Mouse (Mus musculus): ENCODE results near the gene Vwa8.

Gene Vwa8

DNA sequence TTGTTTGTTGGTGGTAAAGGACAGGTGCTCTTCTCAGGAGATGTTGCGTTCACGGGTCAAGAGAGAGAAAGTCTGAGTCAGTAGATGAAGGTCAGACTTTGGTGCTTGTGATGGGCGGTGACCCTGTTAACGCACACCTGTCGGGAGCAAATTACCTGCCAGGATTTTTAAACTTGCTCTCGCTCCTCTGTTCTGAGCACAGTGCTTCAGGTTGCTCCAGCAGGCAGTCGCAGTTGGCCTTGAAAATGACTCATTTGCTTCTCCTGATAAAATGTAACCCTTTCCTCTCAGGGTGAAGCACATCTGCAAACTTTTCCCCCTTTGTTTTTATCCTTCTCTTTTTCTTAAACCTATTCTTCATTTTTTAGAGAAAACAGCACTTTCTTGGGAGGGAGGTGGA, 234.7 kb downstream of the Vwa8 start:
- DNase-seq (ENCODE audit: low read depth, low spot score): no peak

DNA sequence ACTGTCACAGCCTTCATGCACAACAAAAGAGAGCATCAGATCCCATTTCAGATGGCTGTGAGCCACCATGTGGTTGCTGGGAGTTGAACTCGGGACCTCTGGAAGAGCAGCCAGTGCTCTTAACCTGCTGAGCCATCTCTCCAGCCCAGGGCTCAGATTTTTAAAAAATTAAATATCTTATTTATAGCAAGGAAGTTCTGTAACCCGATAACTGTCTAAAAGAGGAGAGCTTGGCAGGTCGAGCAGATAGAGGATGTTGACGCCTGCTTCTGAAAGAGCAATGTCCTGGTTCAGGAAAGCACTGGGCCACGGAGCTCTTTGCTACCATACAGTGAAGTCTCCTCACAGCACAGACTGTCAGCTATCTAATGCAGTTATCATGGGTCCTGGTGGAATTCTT, 237.2 kb downstream of the Vwa8 start:
- DNase-seq (ENCODE audit: low read depth, low spot score): no peak

DNA sequence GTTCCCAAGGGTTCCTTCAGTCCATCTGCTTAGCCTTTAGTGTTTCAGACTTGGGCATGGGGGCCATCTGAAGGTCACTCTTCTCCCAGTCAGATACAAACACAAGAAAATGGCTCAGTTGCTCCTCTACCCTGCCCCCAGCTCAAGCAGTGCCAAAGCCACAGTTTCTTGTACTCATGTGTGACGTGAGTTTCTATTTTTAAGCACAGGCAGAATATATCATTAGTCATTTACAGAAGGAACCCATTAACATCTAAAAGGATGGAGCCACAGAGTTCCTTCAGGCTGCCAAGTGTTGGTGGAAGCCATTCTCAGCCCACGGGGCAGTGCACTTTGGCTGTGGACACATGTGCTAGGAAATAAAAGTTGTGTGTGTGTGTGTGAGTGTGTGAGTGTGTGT, 240.6 kb downstream of the Vwa8 start:
- DNase-seq (ENCODE audit: low read depth, low spot score): no peak

DNA sequence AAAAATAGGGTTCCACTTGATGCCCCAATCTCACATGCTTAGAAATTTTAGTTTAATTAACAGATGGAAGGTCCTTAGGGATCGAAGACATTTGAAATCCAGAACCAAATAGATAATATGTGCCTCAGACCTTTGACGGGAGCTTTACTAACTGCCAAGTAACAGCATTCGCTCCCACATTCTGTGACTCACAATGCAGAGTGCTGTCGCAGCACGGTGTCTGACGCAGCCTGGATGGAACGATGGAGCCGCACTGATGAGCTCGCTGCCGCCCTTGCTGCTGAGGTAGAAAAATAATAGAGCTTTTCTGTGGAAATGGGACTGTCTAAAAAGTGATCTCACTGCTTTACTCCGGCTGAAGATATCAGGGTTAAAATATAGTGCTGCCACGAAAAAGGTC, 248.3 kb downstream of the Vwa8 start:
- no peak for DNase-seq (ENCODE audit: low read depth, low spot score)

DNA sequence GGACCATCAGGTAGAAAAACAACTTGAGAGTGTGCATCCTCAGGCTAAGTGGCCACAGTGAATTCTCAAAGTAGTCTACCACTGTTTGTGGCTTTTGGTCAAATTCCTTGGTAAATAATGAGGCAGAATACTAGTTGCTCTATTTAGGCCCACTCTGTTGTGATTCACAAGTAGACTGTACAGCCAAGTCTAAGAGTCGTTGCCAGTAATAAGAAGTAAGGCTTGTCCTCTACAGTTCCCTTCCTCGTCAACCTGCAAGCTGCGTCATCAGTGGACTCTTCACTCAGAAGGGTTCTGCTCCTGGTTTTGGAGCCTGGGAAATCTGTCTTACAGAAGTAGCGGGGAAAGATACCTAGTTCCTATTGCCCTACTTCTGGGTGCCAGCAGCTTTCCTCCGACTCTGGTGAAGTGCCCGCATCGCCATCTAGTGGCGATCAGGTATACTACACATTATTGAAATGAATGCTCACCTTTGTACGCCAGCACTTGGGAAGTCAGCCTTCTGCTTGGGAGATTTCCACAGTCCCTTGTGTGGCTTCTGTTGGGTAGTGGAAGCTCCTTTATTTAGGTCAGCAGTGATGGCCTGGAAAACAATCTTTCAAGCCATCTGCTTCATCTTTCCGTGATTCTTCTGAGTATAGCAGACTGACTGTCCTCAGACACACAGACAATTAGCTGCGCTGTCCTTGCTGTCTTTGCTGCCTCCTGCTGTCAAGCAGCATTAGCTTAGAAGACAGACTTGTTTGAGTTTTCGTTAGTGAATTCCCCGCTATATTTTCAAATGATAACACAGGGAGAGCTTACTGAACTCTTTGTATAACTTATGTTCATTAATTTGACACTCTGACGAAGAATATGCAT, 258.0 kb downstream of the Vwa8 start:
- peak; percentile 83 for DNase-seq (ENCODE audit: low read depth, low spot score)

DNA sequence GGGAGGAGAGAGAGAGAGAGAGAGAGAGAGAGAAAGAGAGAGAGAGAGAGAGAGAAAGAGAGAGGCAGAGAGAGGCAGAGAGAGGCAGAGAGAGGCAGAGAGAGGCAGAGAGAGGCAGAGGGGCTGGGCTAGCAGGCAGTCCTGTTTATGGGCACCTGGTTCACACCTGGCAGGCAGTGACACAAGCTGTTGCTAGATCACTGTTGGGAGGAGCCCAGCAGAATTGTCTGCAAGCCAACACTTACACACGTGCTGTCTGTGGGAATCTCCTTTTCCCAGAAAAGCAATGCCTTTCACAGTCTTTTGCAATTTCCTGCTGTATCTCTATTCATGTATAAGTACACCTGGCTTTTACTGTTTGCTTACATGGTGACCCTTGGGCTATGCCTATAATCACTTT, 260.5 kb downstream of the Vwa8 start:
- no peak for DNase-seq (ENCODE audit: low read depth, low spot score)

DNA sequence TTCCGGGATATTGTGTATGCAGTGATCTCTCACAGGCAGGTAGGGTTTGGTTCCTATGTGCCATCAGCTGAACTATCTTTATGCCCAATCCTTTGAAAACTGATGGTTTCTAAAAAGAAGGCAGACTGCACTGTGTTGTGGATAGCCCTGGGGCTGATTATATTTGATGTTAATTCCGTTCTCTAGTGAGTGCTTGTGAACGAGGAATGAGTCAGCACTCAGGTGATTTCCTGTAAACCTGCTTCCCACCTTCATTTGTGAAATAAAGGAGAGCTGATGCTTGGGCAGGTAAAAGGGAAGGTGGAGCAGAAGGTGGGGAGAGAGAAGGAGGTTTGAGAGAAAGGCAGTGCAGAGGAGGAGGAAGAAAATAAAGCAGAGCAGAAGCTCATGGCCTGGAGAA, 261.2 kb downstream of the Vwa8 start:
- DNase-seq (ENCODE audit: low read depth, low spot score): no peak

DNA sequence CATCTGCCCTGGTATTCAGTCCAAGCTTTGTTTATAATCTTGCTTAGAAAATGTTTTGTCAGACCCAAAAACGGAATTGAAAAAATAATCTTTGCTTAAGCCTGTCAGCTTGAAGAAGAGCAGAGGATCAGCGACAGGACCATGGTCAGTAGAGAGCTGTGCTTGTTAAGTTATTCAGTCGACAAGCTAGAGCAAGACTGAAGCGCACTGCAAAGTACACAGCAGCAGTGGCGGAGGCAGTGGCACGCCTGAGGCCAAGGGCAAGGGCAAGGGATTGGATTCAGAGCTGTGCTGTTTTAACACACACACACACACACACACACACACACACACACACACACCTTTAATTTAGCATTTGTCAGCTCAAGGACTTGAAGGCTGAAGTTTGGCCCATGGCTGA, 263.2 kb downstream of the Vwa8 start:
- no peak for DNase-seq (ENCODE audit: low read depth, low spot score)

DNA sequence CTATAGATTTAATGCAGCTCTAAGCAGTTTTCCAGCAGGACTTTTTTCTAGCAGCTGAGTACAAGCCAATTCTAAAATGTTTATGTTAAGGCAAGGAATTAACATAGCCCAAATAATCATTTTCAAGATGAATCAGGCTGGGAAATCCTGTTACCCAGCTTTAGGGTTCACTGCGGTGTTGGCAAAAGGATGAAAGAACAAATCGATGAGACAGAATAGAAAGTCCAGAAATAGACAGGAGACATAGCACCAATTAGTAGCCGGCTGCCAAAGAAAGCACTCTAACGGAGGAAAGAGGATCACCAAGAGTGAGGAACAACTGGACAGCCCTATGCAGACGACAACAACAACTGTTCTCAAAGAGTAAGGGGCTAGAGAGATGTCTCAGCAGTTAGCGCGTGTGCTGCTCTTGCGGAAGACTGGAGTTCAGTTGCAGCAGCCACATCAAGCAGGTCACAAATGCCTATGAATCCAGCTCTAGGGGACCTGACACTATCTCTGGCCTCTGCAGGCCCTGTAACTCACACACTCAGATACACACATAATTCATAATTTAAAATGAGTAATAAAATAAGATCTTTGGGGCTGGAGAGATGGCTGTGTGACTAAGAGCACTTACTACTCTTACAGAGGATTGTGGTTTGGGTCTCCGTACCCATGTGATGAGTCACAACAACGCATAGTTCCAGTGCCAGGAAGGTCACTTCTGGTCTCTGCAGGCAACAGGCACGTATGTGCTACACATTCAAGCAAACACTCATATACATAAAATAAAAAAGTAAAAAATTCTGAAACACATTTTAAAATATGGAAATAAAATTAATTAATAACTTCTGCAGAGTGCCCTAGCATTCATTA, 265.9 kb downstream of the Vwa8 start:
- no peak for DNase-seq (ENCODE audit: low read depth, low spot score)

DNA sequence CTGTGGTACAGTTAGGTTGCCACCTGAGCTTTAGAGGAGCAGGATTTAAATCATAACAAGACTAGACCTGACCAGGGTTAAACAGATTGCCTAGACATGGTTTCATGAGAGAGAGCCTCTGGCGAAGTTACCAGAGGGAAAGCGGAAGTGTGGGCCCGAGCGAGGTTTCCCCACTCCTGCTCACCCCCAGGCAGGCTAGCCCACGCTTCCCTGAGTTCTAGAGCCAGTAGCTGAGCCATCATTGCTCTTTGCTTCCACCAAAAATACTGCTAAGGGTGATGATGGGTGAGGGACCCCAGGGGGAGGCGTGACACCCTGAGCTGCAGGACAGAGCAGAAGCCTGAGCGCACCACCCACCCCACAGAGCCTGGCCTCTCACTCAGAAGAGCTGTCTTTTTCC, 269.6 kb downstream of the Vwa8 start:
- no peak for DNase-seq (ENCODE audit: low read depth, low spot score)

DNA sequence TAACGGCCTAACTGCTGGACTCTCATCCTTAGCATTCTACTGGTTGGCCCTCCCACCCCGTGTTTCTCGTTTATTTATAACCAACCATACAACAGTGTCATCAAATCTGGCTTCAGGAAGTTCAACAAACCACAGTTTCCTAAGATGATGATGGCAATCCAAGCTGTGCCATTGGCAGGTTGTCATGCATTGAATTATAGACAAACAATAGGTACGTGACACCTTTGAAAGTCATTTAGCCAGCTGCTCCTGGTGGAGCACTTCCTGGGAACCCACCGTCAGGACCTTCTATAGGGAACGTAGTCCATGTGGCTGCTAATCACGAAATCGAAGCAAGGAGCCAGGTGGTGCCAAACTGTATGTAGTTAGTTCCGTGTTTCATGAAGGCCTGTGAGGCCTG, 270.5 kb downstream of the Vwa8 start:
- no peak for DNase-seq (ENCODE audit: low read depth, low spot score)

DNA sequence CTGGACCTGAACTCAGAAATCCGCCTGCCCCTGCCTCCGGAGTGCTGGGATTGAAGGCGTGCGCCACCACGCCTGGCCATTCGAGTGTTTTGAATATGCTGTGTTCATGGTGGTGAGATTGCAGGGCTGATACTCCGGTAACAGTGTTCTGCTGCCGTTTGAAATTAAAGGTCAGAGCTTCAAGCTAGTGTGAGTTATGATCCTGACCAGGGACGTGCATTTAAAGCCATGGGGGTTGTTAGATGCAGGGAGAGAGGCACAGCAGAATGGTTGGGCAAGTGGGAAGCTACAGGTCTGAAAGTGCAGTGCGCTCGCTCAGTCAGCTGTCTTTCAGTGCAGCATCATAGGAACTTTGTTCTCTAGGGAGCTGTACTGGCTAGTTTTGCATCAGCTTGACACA, 271.8 kb downstream of the Vwa8 start:
- DNase-seq (ENCODE audit: low read depth, low spot score): no peak

DNA sequence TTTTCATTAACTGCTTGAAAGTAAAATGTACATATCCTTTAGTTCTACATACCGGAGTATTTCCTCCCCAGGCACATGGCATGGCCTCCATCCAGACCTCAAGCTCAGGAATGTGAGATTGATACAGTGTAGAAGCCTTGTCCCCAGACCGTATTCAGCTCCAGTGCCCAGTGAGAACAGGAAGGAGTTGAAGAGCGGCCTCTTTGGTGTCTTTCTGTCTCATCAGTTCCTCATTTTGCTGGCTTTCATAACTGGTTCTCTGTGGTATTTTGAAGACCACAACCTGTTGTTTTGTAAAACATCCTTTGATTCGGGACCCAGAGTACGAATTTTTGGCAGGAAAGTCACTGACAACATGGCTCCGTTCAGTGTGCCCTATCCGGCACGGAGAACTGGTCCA, 274.6 kb downstream of the Vwa8 start:
- no peak for DNase-seq (ENCODE audit: low read depth, low spot score)

DNA sequence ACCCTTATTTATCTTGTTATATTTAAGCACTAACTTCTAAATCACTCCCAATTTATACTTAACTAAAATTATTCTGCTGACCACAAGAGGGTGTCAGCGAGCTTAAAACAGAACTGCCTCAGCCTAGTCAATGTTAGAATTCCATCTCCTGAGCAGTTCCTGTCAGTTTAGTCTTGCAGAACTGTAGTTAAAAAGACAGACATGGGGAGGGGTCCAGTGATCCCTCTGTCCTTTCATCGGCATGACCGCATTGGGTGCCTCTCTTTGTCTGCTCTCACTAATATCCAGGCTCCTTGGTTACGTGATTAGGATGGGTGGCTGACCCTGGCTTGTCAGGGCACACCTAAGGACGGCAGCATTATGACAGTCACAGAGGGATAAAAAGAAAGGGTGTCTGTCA, 275.8 kb downstream of the Vwa8 start:
- DNase-seq (ENCODE audit: low read depth, low spot score): peak; percentile 80

DNA sequence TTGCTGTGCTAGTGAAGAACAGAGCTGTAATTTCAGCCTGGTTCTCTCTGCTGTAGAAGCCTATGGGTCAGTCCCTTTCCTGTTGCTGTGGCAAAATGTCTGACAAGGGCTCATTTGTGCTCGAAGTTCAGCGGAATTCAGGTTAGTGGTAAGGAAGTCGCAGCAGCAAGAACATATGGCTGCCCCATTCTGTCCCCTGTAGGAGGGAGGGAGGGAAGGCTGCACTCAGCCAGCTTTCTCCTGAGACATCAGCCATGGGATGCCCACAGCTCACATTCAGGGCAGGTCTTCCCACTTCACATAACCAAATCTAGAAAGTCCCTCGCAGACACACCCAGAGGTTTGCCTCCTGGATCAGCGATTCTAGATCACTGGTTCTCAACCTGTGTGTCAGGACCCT, 277.3 kb downstream of the Vwa8 start:
- DNase-seq (ENCODE audit: low read depth, low spot score): no peak

DNA sequence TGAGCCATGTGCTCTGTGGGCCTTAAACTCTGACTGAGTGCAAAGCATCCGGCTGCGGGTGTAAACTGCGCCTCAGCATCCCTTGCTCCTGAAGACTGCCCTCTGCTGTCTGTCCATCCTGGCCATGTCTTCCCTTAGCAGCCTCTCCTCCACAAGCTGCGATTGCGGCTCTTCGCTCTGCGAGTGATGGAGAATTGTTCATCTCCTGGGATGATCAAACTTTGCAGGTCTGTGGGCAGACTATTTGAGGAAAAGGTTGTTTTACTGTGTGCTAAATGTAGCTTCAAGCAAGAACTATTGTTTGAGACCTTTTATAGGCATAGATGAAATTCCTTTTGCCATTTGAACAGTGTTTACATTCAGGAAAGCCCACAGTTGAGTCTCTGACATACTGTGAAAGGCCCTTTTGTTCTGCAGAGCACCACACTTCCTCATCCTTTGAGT, 286.1 kb downstream of the Vwa8 start:
- DNase-seq (ENCODE audit: low read depth, low spot score): no peak

DNA sequence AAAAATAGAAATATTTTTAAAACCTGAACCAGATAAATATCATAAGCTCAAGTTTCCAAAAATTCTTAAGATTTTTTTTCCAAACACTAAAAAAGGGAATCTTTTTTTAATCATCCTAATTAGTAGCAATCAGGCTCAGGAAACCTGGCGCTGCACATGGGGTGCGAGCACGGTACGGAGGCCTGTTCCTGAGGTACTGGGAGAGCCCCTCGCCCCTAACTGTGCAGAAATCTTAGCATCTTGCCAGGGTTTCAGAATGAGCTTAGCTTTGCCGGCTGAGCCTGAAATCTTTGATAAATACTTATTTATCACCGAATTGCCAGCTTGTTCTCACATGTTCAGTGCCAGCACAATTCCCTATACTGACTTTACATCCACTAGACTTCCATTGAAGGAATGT, 286.6 kb downstream of the Vwa8 start:
- DNase-seq (ENCODE audit: low read depth, low spot score): no peak

DNA sequence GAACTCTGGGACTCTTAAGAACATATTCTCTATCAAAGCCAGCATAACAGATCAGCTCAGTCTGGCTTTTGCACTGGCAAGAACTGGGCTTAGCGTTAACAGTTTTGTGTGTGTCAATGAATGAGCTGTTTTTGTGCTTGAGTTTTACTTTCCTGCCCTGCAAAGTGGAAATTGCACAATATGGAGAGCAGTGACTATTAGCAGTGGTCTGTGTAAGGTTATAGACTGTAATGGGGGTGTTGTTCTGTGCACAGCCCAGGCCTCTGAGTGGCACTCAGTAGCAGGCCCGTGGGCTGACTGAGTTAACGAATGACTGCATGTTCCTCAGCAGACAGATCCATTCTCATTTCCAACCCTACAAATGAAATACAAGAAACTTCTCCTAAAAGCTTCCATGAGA, 287.7 kb downstream of the Vwa8 start:
- DNase-seq (ENCODE audit: low read depth, low spot score): no peak

DNA sequence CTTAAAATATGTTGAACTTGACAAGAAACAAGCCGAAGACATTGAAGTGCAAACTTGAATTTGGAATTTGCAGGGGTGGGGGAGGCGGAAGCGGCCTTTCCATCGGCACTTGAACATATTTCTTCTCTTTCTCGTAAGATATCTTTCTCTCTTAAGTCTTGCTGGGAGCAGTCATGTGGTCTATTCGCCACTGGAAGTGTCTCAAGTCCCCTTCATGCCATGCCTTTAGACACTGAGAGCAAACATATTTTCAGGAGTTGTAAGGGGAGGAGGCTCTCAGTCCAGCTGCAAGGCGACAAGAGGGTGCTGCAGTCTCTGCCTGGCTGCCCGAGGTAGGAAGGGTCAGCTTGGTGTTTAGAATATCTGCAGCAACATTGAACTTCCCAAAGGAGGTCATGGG, 288.2 kb downstream of the Vwa8 start:
- no peak for DNase-seq (ENCODE audit: low read depth, low spot score)

DNA sequence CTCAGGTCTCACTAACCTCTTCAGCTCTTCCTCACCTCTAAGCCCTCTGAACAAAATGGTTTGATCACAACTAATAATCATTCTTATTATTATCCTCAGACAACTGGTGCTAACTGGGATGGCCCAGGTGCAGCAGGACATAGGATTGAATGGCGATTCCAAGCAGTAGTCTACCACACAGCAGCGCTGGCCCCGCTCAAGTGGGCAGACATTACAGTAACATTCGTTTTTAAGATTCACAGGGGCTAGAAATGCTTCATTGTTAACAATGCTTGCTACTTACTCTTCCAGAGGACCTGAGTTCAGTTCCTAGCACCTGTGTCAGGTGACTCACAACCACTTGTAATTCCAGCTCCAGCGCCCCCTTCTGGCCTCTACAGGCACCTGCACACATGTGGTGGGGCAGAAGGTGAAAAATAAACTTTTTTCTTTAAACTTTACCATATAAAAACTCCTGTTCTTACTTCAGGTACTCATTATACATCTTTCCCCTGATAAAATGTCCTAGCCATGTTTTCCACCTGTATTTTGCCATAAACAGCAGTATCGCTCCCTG, 290.3 kb downstream of the Vwa8 start:
- peak; percentile 16 for DNase-seq (ENCODE audit: low read depth, low spot score)

DNA sequence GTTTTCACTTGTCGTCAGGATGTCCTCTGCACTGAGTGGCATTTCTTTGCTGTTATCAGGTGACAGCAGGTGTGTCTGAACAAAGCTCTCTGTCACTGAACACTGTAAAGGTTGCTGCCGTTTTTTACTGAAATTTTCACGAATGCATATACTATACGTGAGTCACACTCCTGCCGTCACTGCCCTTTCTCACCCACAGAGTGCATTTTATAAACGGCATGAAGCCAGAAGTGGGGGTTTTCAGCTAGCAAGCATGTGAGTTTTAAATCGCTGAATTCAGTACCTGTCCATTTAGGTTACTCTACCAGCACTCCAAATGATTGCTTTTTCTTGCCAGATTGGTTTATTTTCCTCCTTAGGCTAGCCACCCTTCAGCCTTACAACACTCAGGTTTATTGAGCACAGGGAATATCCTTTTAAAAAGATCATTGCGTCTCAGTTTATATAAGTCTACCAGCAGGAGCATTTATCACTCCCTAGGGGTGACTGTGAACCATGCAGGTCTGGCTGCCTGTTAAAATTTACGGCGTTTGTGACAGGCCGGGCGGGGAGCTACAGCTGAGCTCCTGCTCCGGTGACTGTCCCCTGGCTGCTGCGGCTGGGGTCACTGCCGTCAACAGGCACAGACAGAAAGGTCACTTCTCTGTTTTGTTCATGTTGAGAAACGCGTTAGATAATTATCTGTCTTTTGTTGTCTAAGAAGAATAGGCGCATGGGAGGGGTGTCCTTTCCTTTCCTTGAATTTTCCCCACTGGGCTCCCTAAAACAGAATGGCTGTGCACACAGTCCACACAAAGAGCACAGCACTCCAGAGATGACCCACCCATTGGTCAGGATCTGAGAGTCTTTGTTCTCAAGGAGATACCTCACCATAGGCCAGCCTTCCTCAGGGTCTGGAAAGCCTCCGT, 291.3 kb downstream of the Vwa8 start:
- DNase-seq (ENCODE audit: low read depth, low spot score): no peak

DNA sequence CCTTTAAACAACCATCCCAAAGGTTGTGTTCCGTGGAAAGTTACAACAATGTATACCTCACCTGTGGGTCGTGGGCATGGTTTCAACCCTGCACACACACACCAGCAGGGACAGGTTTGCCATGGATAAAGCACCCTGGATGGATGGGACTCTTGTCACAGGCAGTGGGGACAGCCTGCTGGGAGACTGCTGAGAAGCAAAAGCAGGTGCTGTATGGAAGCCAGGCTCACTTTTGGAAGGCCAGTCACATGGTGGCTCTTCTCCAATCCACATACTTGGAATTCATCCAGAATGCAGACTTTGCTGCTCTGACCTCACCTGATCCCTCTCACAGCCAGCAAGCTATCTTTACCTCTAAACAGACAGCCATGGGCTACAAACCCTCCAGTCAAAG, 292.0 kb downstream of the Vwa8 start:
- no peak for DNase-seq (ENCODE audit: low read depth, low spot score)
